Mouse (Mus musculus): ENCODE data around the gene Ccer2. TPM values are rescaled to one million over a fixed set of nuclear protein-coding genes. Genes with fewer than 3 reads are reported as not detected.

Ccer2 gene
- polyA plus RNA-seq, 1 experiment from 2014 or later, result not detected

- Histone ChIP-seq H3K4me3 (replicated peaks) (no peak overlapping the region), H3K4me1 (peaks cover 9% of the 10 kb centered on the region), H3K27ac (no peak overlapping the region), H3K4me2 (no peak overlapping the region), H3K9ac (no peak overlapping the region), H3K36me3 (peaks cover 23% of the 10 kb centered on the region; the same call in 1 of the 2 replicates), H3K27me3 (replicated peaks) (no peaks in the 10 kb centered on the region), H3K9me3 (no peaks in the 10 kb centered on the region)
- 86% methylated on average over 9 of the region's 9 CpGs for WGBS
- ATAC-seq (ENCODE audit: insufficient read depth, low FRiP score, low read depth), result no peak
Observed at GRCm38 (mm10) chr7:28761907-28762306, 5.9 kb downstream of the Ccer2 start.

GRCm38 (mm10) chr7:28765211-28765610 is 9.2 kb downstream of the Ccer2 start:
- Histone ChIP-seq H3K4me2 (peak overlapping the region; percentile 68), H3K27ac (no peak overlapping the region), H3K36me3 (peaks cover 15% of the 10 kb centered on the region; the same call in 1 of the 2 replicates), H3K9me3 (no peaks in the 10 kb centered on the region), H3K27me3 (replicated peaks) (no peaks in the 10 kb centered on the region), H3K4me1 (peaks cover 19% of the 10 kb centered on the region), H3K4me3 (replicated peaks) (peak overlapping the region; percentile 88), H3K9ac (no peak overlapping the region)
- no peak for ATAC-seq (ENCODE audit: insufficient read depth, low FRiP score, low read depth)
- WGBS, result 79% methylated on average over 6 of the region's 6 CpGs

GRCm38 (mm10) chr7:28766173-28766879 is 10.4 kb downstream of the Ccer2 start, which contains the start of gene Sirt2:
Gene Sirt2 (plus strand): TSS chr7:28766735.
- peak within 1 kb of the TSS; percentile 88 for H3K4me3 ChIP-seq (replicated peaks)
- no peak within 1 kb of the TSS for H3K27ac ChIP-seq
- H3K27me3 ChIP-seq (replicated peaks), result no peaks in the 10 kb centered on the region

GRCm38 (mm10) chr7:28766910-28767309 is 10.9 kb downstream of the Ccer2 start:
- peak overlapping the region; percentile 65 for H3K4me2 ChIP-seq
- H3K27ac ChIP-seq, result no peak overlapping the region
- H3K4me1 ChIP-seq, result peaks cover 19% of the 10 kb centered on the region
- no peaks in the 10 kb centered on the region for H3K9me3 ChIP-seq
- peaks cover under 1% of the 10 kb centered on the region; the same call in 1 of the 2 replicates for H3K36me3 ChIP-seq
- no peaks in the 10 kb centered on the region for H3K27me3 ChIP-seq (replicated peaks)
- 5% methylated on average over 14 of the region's 14 CpGs for WGBS
- H3K4me3 ChIP-seq (replicated peaks), result peak overlapping the region; percentile 88
- peak overlapping the region; percentile 54 for H3K9ac ChIP-seq
- ATAC-seq (ENCODE audit: insufficient read depth, low FRiP score, low read depth), result no peak

More at GRCm38 (mm10) chr7:28766173-28766879, 10.4 kb downstream of the Ccer2 start, which contains the start of gene Sirt2:
- Histone ChIP-seq H3K4me2 (peak within 1 kb of the TSS; percentile 68), H3K4me1 (peaks cover 19% of the 10 kb centered on the region), H3K9me3 (no peaks in the 10 kb centered on the region), H3K9ac (peak within 1 kb of the TSS; percentile 54), H3K36me3 (peaks cover 7% of the 10 kb centered on the region; the same call in 1 of the 2 replicates)
- WGBS, result under 1% methylated on average over 45 of the region's 45 CpGs
- peak; percentile 97 for ATAC-seq (ENCODE audit: insufficient read depth, low FRiP score, low read depth)

GRCm38 (mm10) chr7:28767462-28767965 is 11.5 kb downstream of the Ccer2 start, which contains the start of gene Nfkbib:
Gene Nfkbib (minus strand): TSS chr7:28767512.
- Histone ChIP-seq H3K4me1 (peaks cover 19% of the 10 kb centered on the region), H3K9me3 (no peaks in the 10 kb centered on the region), H3K4me3 (replicated peaks) (peak within 1 kb of the TSS; percentile 88), H3K4me2 (peak within 1 kb of the TSS; percentile 68), H3K9ac (peak within 1 kb of the TSS; percentile 54), H3K27ac (no peak within 1 kb of the TSS), H3K27me3 (replicated peaks) (no peaks in the 10 kb centered on the region), H3K36me3 (no peaks in the 10 kb centered on the region; the same call in 1 of the 2 replicates)
- whole genome bisulfite sequencing, result 57% methylated on average over 7 of the region's 7 CpGs
- ATAC-seq (ENCODE audit: insufficient read depth, low FRiP score, low read depth), result no peak

- no peak overlapping the region for H3K4me3 ChIP-seq (replicated peaks)
- H3K27ac ChIP-seq, result no peak overlapping the region
- no peak overlapping the region for H3K9ac ChIP-seq
- H3K9me3 ChIP-seq, result no peaks in the 10 kb centered on the region
- no peaks in the 10 kb centered on the region for H3K27me3 ChIP-seq (replicated peaks)
- ATAC-seq (ENCODE audit: insufficient read depth, low FRiP score, low read depth), result no peak
- H3K36me3 ChIP-seq, result no peaks in the 10 kb centered on the region; the same call in 1 of the 2 replicates
- H3K4me2 ChIP-seq, result no peak overlapping the region
- WGBS, result 89% methylated on average over 9 of the region's 9 CpGs
- peaks cover 19% of the 10 kb centered on the region for H3K4me1 ChIP-seq
Observed at GRCm38 (mm10) chr7:28769414-28769958, 13.5 kb downstream of the Ccer2 start.

GRCm38 (mm10) chr7:28770309-28770708 is 14.3 kb downstream of the Ccer2 start:
- WGBS, result 88% methylated on average over 3 of the region's 3 CpGs

GRCm38 (mm10) chr7:28771867-28772266 is 15.9 kb downstream of the Ccer2 start:
- H3K36me3 ChIP-seq, result peaks cover 3% of the 10 kb centered on the region; the same call in 1 of the 2 replicates
- no peak overlapping the region for H3K4me3 ChIP-seq (replicated peaks)
- no peak overlapping the region for H3K27ac ChIP-seq
- H3K27me3 ChIP-seq (replicated peaks), result no peaks in the 10 kb centered on the region
- H3K4me1 ChIP-seq, result peaks cover 11% of the 10 kb centered on the region
- no peak overlapping the region for H3K4me2 ChIP-seq
- 88% methylated on average over 11 of the region's 11 CpGs for WGBS
- ATAC-seq (ENCODE audit: insufficient read depth, low FRiP score, low read depth), result no peak
- H3K9me3 ChIP-seq, result no peaks in the 10 kb centered on the region
- H3K9ac ChIP-seq, result no peak overlapping the region

More at GRCm38 (mm10) chr7:28770309-28770708, 14.3 kb downstream of the Ccer2 start:
- H3K4me3 ChIP-seq (replicated peaks), result no peak overlapping the region
- H3K9ac ChIP-seq, result no peak overlapping the region
- H3K4me2 ChIP-seq, result no peak overlapping the region
- no peaks in the 10 kb centered on the region for H3K27me3 ChIP-seq (replicated peaks)
- peaks cover 18% of the 10 kb centered on the region for H3K4me1 ChIP-seq
- ATAC-seq (ENCODE audit: insufficient read depth, low FRiP score, low read depth), result no peak
- no peak overlapping the region for H3K27ac ChIP-seq
- H3K9me3 ChIP-seq, result no peaks in the 10 kb centered on the region
- H3K36me3 ChIP-seq, result no peaks in the 10 kb centered on the region; the same call in 1 of the 2 replicates

- Histone ChIP-seq H3K36me3 (peaks cover 3% of the 10 kb centered on the region; the same call in 1 of the 2 replicates), H3K4me1 (no peaks in the 10 kb centered on the region), H3K27me3 (replicated peaks) (no peaks in the 10 kb centered on the region), H3K27ac (no peak overlapping the region), H3K4me3 (replicated peaks) (no peak overlapping the region), H3K9me3 (no peaks in the 10 kb centered on the region), H3K9ac (no peak overlapping the region), H3K4me2 (no peak overlapping the region)
- peak; percentile 23; the same call in 1 of the 2 replicates for ATAC-seq (ENCODE audit: insufficient read depth, low FRiP score, low read depth)
- 75% methylated on average over 3 of the region's 3 CpGs for WGBS
Observed at GRCm38 (mm10) chr7:28773163-28773562, 17.2 kb downstream of the Ccer2 start.

GRCm38 (mm10) chr7:28774164-28774563 is 18.2 kb downstream of the Ccer2 start:
- H3K27me3 ChIP-seq (replicated peaks), result no peaks in the 10 kb centered on the region
- no peak overlapping the region for H3K9ac ChIP-seq
- 82% methylated on average over 12 of the region's 12 CpGs for WGBS
- no peak overlapping the region for H3K4me3 ChIP-seq (replicated peaks)
- no peak overlapping the region for H3K4me2 ChIP-seq
- H3K9me3 ChIP-seq, result no peaks in the 10 kb centered on the region
- H3K27ac ChIP-seq, result no peak overlapping the region
- no peak for ATAC-seq (ENCODE audit: insufficient read depth, low FRiP score, low read depth)
- H3K36me3 ChIP-seq, result peaks cover 3% of the 10 kb centered on the region; the same call in 1 of the 2 replicates
- H3K4me1 ChIP-seq, result no peaks in the 10 kb centered on the region

GRCm38 (mm10) chr7:28775129-28775528 is 19.2 kb downstream of the Ccer2 start:
- 86% methylated on average over 7 of the region's 7 CpGs for WGBS
- Histone ChIP-seq H3K4me2 (no peak overlapping the region), H3K27ac (no peak overlapping the region), H3K9ac (no peak overlapping the region), H3K4me1 (peaks cover under 1% of the 10 kb centered on the region), H3K9me3 (no peaks in the 10 kb centered on the region), H3K4me3 (replicated peaks) (no peak overlapping the region), H3K27me3 (replicated peaks) (no peaks in the 10 kb centered on the region), H3K36me3 (peaks cover 3% of the 10 kb centered on the region; the same call in 1 of the 2 replicates)
- no peak for ATAC-seq (ENCODE audit: insufficient read depth, low FRiP score, low read depth)

- no peaks in the 10 kb centered on the region for H3K9me3 ChIP-seq
- 0 out of 2 replicates have a peak, but pooled peaks cover 3% of the 10 kb centered on the region for H3K36me3 ChIP-seq
- no peak for ATAC-seq (ENCODE audit: insufficient read depth, low FRiP score, low read depth)
- no peak overlapping the region for H3K4me2 ChIP-seq
- no peaks in the 10 kb centered on the region for H3K27me3 ChIP-seq (replicated peaks)
- peaks cover 15% of the 10 kb centered on the region for H3K4me1 ChIP-seq
- no peak overlapping the region for H3K9ac ChIP-seq
- H3K27ac ChIP-seq, result no peak overlapping the region
- WGBS, result 83% methylated on average over 9 of the region's 9 CpGs
- no peak overlapping the region for H3K4me3 ChIP-seq (replicated peaks)
Observed at GRCm38 (mm10) chr7:28778825-28779224, 22.9 kb downstream of the Ccer2 start.
